Mouse (Mus musculus) CH12.LX (cell line): ENCODE data around the gene Gm29735. TPM values are rescaled to one million over a fixed set of nuclear protein-coding genes. Genes with fewer than 3 reads are reported as not detected.
"Not testable (repeated sequence)": the region's sequence is repeated elsewhere in the genome, so short reads cannot be mapped to it uniquely, and the experiment has no call there.

Experiments
- DNase-seq: peaks from one replicate; pipeline ENCODE4 v3.0.0-alpha.2; 2013; ENCODE audit errors: extremely low read depth
- H3K27ac ChIP-seq: 2 replicates; pipeline ENCODE4 v1.5.1; 2012; ENCODE audit warnings: low read depth, mild to moderate bottlenecking, control low read depth, moderate library complexity; ENCODE audit not compliant: insufficient read depth
- H3K27me3 ChIP-seq: replicated peaks from 2 replicates; pipeline ENCODE3; 2012; ENCODE audit warnings: inconsistent platforms
- H3K36me3 ChIP-seq, 2 experiments: replicated peaks in 1 of 2; 2 replicates each; pipeline versions ENCODE3 to v1.6.1; 2012; ENCODE audit warnings: inconsistent platforms in 1 of 2, low read length in 1 of 2, mild to moderate bottlenecking in 1 of 2, mixed read lengths in 1 of 2, moderate library complexity in 1 of 2; ENCODE audit not compliant: control insufficient read depth in 1 of 2, insufficient read depth in 1 of 2
- H3K4me1 ChIP-seq, 2 experiments: 2 replicates each; pipeline ENCODE4 v1.6.1; 2012; ENCODE audit warnings: inconsistent platforms in 1 of 2, moderate library complexity in 1 of 2; ENCODE audit not compliant: insufficient read depth in 2 of 2, control insufficient read depth in 1 of 2
- H3K4me2 ChIP-seq: 2 replicates; pipeline ENCODE4 v1.6.1; 2012; ENCODE audit warnings: low read depth, mild to moderate bottlenecking, control low read depth; ENCODE audit not compliant: poor library complexity, insufficient read depth, severe bottlenecking
- H3K4me3 ChIP-seq, 3 experiments: fragments of 150-350 bp in 1 of 3; sonication (generic) in 1 of 3; replicated peaks in 1 of 3; 2 replicates each; pipeline versions ENCODE3 to v1.5.1; 2011 to 2012; ENCODE audit warnings: low read depth in 2 of 3, low read length in 2 of 3, mild to moderate bottlenecking in 2 of 3, moderate library complexity in 2 of 3, control low read depth in 1 of 3, improper control_type of control experiment in 1 of 3, inconsistent platforms in 1 of 3, mixed read lengths in 1 of 3; ENCODE audit not compliant: poor library complexity in 1 of 3
- H3K79me2 ChIP-seq: replicated peaks from 2 replicates; pipeline ENCODE4 v1.6.1; 2012; ENCODE audit warnings: mild to moderate bottlenecking, moderate library complexity; ENCODE audit not compliant: control insufficient read depth, poor library complexity, insufficient read depth, severe bottlenecking; ENCODE audit errors: extremely low read depth
- H3K9ac ChIP-seq: 2 replicates; pipeline ENCODE4 v1.6.1; 2012; ENCODE audit warnings: low read depth, mild to moderate bottlenecking, control low read depth, moderate library complexity; ENCODE audit not compliant: insufficient read depth
- H3K9me3 ChIP-seq: replicated peaks from 2 replicates; pipeline ENCODE3; 2012; ENCODE audit warnings: low read length, inconsistent platforms, mixed read lengths
- CHD1 ChIP-seq: IDR thresholded peaks from 2 replicates; pipeline ENCODE4 v1.6.1; 2012; ENCODE audit warnings: low read depth, low read length, improper control_type of control experiment, inconsistent platforms
- CTCF ChIP-seq, 2 experiments: IDR thresholded peaks in 1 of 2; conservative IDR thresholded peaks in 1 of 2; 2 replicates each; pipeline ENCODE4 v1.5.1; 2011 to 2012; ENCODE audit warnings: low read depth in 2 of 2, low read length in 2 of 2, improper control_type of control experiment in 1 of 2, inconsistent platforms in 1 of 2, mild to moderate bottlenecking in 1 of 2, moderate library complexity in 1 of 2
- E2F4 ChIP-seq: IDR thresholded peaks from 2 replicates; pipeline ENCODE4 v1.6.1; 2011; ENCODE audit warnings: low read depth, low read length, improper control_type of control experiment; ENCODE audit not compliant: insufficient replicate concordance
- GABPA ChIP-seq: IDR thresholded peaks from 2 replicates; pipeline ENCODE4 v1.6.1; 2012; ENCODE audit warnings: low read depth, low read length, improper control_type of control experiment, inconsistent platforms; ENCODE audit not compliant: insufficient replicate concordance
- HCFC1 ChIP-seq: IDR thresholded peaks from 2 replicates; pipeline ENCODE4 v1.6.1; 2012; ENCODE audit warnings: low read depth, mild to moderate bottlenecking, inconsistent platforms, low read length, improper control_type of control experiment
- JUN ChIP-seq: IDR thresholded peaks from 2 replicates; pipeline ENCODE4 v1.6.1; 2011; ENCODE audit warnings: low read depth, mild to moderate bottlenecking, low read length, improper control_type of control experiment, moderate library complexity; ENCODE audit not compliant: insufficient read depth
- KAT2A ChIP-seq: IDR thresholded peaks from 2 replicates; pipeline ENCODE4 v1.6.1; 2012; ENCODE audit warnings: low read length, improper control_type of control experiment, inconsistent platforms; ENCODE audit not compliant: insufficient replicate concordance
- MAFK ChIP-seq: IDR thresholded peaks from 2 replicates; pipeline ENCODE4 v1.6.1; 2011; ENCODE audit warnings: low read length, improper control_type of control experiment; ENCODE audit not compliant: insufficient replicate concordance
- MAX ChIP-seq: IDR thresholded peaks from 2 replicates; pipeline ENCODE4 v1.6.1; 2011; ENCODE audit warnings: low read length, improper control_type of control experiment
- MAZ ChIP-seq: IDR thresholded peaks from 2 replicates; pipeline ENCODE4 v1.6.1; 2012; ENCODE audit warnings: low read depth, mild to moderate bottlenecking, inconsistent platforms, low read length, improper control_type of control experiment, moderate library complexity
- MEF2A ChIP-seq: IDR thresholded peaks from 2 replicates; pipeline ENCODE4 v1.6.1; 2014; ENCODE audit warnings: low read depth, mild to moderate bottlenecking, inconsistent platforms, low read length, improper control_type of control experiment, borderline replicate concordance
- MYC ChIP-seq: IDR thresholded peaks from 2 replicates; pipeline ENCODE4 v1.6.1; 2011; ENCODE audit warnings: low read depth, mild to moderate bottlenecking, improper control_type of control experiment, low read length
- POLR2AphosphoS2 ChIP-seq: IDR thresholded peaks from 2 replicates; pipeline ENCODE4 v1.6.1; 2011; ENCODE audit warnings: low read depth, low read length, improper control_type of control experiment
- RAD21 ChIP-seq: IDR thresholded peaks from 2 replicates; pipeline ENCODE4 v1.6.1; 2011; ENCODE audit warnings: low read depth, mild to moderate bottlenecking, low read length, improper control_type of control experiment, moderate library complexity
- RCOR1 ChIP-seq: conservative IDR thresholded peaks from 2 replicates; pipeline ENCODE4 v1.6.1; 2012; ENCODE audit warnings: low read depth, mild to moderate bottlenecking, inconsistent platforms, low read length, improper control_type of control experiment
- SIN3A ChIP-seq: IDR thresholded peaks from 2 replicates; pipeline ENCODE4 v1.6.1; 2012; ENCODE audit warnings: low read length, improper control_type of control experiment, inconsistent platforms
- SMC3 ChIP-seq: IDR thresholded peaks from 2 replicates; pipeline ENCODE4 v1.6.1; 2011; ENCODE audit warnings: low read depth, low read length, improper control_type of control experiment
- TBP ChIP-seq: conservative IDR thresholded peaks from 2 replicates; pipeline ENCODE4 v1.6.1; 2011; ENCODE audit warnings: low read depth, low read length, improper control_type of control experiment
- TCF12 ChIP-seq: IDR thresholded peaks from 2 replicates; pipeline ENCODE4 v1.6.1; 2014; ENCODE audit warnings: low read depth, mild to moderate bottlenecking, inconsistent platforms, low read length, improper control_type of control experiment
- ZC3H11A ChIP-seq: IDR thresholded peaks from 2 replicates; pipeline ENCODE4 v1.6.1; 2012; ENCODE audit warnings: low read depth, mild to moderate bottlenecking, inconsistent platforms, low read length, improper control_type of control experiment
- ZNF384 ChIP-seq: IDR thresholded peaks from 2 replicates; pipeline ENCODE4 v1.6.1; 2012; ENCODE audit warnings: low read depth, low read length, improper control_type of control experiment, inconsistent platforms
- dilution Hi-C: fragments of 300-500 bp; cut with MboI; formaldehyde crosslinking; loops from 2 replicates; pipeline ENCODE4 v1.14.3; 2020; ENCODE audit warnings: low sequenced_read_pairs; ENCODE audit not compliant: extremely low pct_unique_long_range_greater_than_20kb, extremely low pct_ligation_motif_present
- in situ Hi-C: fragments of 300-500 bp; cut with MboI; formaldehyde crosslinking; loops from 3 replicates; pipeline ENCODE4 v1.14.3; 2019; ENCODE audit warnings: low sequenced_read_pairs, low pct_ligation_motif_present, low pct_unique_long_range_greater_than_20kb, mixed read lengths
- polyA plus RNA-seq: library from polyadenylated mRNA; unstranded; fragments of >175 nt; gene quantifications from 2 replicates; pipeline ENCODE4 v1.2.1, GENCODE M21; 2012; ENCODE audit warnings: low read depth; ENCODE audit not compliant: insufficient read length
- total RNA-seq, 2 experiments: library from RNA; depleted of rRNA; stranded (reverse); fragments of 300-350 nt in 1 of 2; fragments of >200 nt in 1 of 2; gene quantifications; 2 replicates each; pipeline ENCODE4 v1.2.3; 2012 to 2014

Gm29735 gene
- total and polyA plus RNA-seq, 3 experiments = not detected

DNA sequence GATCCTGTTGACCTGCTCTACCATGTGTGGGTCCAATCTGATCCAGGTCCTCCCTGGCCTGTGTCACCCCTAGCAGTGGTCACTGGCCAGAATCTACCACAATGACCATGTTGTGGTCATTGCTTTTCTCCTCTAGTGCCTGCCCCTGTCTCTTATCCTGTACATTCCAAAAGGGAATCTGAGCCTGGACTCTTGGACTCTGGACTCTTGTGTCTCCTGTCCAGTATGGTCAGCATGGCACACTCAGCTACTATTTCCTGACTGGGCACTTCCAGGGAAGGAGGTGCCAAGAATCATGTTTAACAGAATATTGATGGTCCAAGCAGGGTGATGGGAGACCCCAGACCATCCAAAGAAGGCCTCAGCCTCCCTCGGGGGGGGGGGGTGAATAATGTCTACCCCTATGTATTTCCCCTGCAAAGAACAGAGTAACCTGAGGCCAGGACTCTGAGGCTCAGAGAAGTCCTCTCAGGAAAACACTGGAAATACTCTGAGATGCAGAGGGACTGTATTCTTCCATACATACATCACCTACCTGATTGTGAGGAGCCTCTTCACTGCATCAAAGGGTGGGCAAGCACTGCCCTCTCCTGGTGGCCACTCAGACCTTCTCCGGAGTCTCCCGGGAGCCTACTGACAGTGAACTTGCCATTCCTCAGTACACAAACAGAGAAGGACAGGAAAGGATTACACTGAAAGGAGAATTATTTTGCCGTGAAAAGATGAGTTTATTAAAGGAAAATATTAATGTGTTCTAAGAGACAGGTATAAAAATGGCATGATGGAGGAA lies 22.5 kb downstream of the Gm29735 start:
- H3K9me3 ChIP-seq = no peaks in the 10 kb centered on the region
- H3K27me3 ChIP-seq = peaks cover 74% of the 10 kb centered on the region
- no peaks in the 10 kb centered on the region for H3K4me1 ChIP-seq
- dilution Hi-C loops = no loop called here
- H3K36me3 ChIP-seq = no peaks in the 10 kb centered on the region
- no peak overlapping the region for H3K9ac ChIP-seq
- in situ Hi-C loops = no loop called here
- no peak for DNase-seq
- no peaks in the 10 kb centered on the region for H3K79me2 ChIP-seq
- H3K4me3 ChIP-seq = no peak overlapping the region
- TF ChIP-seq CTCF (conservative IDR thresholded peaks at IDR 0.05 in 1 of 2, IDR thresholded peaks at IDR 0.05 in 1 of 2; ENCODE audit: low read depth in 2 of 2, low read length in 2 of 2) (peak in 1 of 2 experiments; percentile 33; a peak in 1 of 4 replicates), MAZ (no peak), MAFK (no peak), SIN3A (no peak), TCF12 (no peak), ZNF384 (no peak), MEF2A (no peak), E2F4 (no peak), MYC (no peak), GABPA (no peak), HCFC1 (no peak), CHD1 (no peak), ZC3H11A (no peak), RAD21 (peak; percentile 30), KAT2A (no peak), MAX (no peak)
- TF ChIP-seq, all 38 proteins: peak for 2
- Histone ChIP-seq H3K4me2 (no peak overlapping the region), H3K27ac (no peak overlapping the region)

DNA sequence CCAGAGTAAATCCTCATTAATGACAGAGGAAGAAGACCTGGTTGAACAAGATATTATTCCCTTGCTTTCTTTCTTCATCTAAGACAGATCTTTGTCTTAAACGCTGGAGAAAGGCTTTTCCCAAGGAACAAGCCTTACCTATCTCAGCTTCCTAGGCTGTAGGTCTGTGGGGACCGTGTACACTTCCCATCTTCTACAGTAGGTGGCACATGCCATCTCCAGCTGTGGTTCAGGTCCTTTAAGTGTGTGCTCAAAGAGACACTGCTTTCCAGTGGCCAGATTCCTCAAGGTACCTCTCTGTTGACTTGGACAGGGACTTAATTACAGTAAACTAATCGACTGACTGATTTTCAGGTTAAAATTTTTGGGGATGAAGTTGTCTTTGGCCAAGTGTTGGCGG lies 28.1 kb downstream of the Gm29735 start:
- H3K36me3 ChIP-seq = no peaks in the 10 kb centered on the region
- no peak for DNase-seq
- TF ChIP-seq RCOR1 (no peak), TBP (no peak), SMC3 (peak; percentile 26), CTCF (conservative IDR thresholded peaks at IDR 0.05 in 1 of 2, IDR thresholded peaks at IDR 0.05 in 1 of 2; ENCODE audit: low read depth in 2 of 2, low read length in 2 of 2) (peak; percentile 15 to 49; a peak in 2 of 4 replicates), JUN (no peak), POLR2AphosphoS2 (no peak)
- TF ChIP-seq, all 38 proteins: peak for 2
- Histone ChIP-seq H3K4me2 (no peak overlapping the region), H3K27ac (no peak overlapping the region), H3K9ac (no peak overlapping the region), H3K9me3 (no peaks in the 10 kb centered on the region), H3K4me1 (no peaks in the 10 kb centered on the region), H3K27me3 (peaks cover 93% of the 10 kb centered on the region), H3K79me2 (no peaks in the 10 kb centered on the region), H3K4me3 (no peak overlapping the region)
- in situ Hi-C loops (no loop called here), dilution Hi-C loops (no loop called here)

DNA sequence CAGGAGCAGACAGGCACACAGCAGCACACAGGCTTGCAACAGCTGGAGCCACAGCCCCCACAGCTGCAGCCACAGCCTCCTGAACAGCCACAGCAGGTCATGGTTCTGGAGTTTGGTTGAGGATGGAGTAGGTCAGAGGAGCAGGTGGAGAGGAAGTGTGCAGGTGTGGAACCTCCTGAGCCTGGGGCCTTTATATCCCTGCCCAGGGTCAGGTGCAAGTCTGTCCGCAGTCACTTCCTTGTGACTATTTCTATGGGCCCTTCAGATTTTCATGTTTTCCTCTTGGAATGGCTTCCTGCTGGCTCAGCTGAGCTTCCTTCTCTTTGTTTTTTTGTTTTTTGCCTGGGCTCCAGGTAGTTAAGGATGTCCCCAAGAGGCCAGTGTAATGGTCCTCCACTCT lies 36.3 kb downstream of the Gm29735 start, which contains the start of gene Gm45618:
TSS of gene Gm45618 (minus strand) at position 101 of the 400 bp plus-strand sequence.
- peaks cover 79% of the 10 kb centered on the region for H3K27me3 ChIP-seq

More for the DNA sequence above, 36.3 kb downstream of the Gm29735 start, which contains the start of gene Gm45618:
- DNase-seq, dilution Hi-C loops, H3K4me1 ChIP-seq, H3K9me3 ChIP-seq, H3K36me3 ChIP-seq, H3K79me2 ChIP-seq, H3K4me2 ChIP-seq, H3K9ac ChIP-seq, in situ Hi-C loops, H3K4me3 ChIP-seq, H3K27ac ChIP-seq: not testable (repeated sequence)
